Mouse (Mus musculus) heart, embryonic 16.5 days (tissue): ENCODE results near the gene Robo1. TPM values are rescaled to one million over a fixed set of nuclear protein-coding genes. Genes with fewer than 3 reads are reported as not detected.

Experiments used
- ATAC-seq: fragments of 200-750 bp; cut with Nextera tagmentation; replicated peaks from 2 replicates; pipeline ENCODE4 v1.8.0; 2017; ENCODE audit warnings: moderate number of reproducible peaks; ENCODE audit not compliant: insufficient read depth, low FRiP score; ENCODE audit errors: extremely low read depth
- H3K27ac ChIP-seq: fragments of 300-500 bp; sonication (generic); 2 replicates; pipeline ENCODE4 v1.5.1; 2014; ENCODE audit warnings: mild to moderate bottlenecking, low read length, control low read depth, moderate library complexity
- H3K27me3 ChIP-seq: fragments of 300-500 bp; sonication (generic); 2 replicates; pipeline ENCODE4 v1.6.1; 2014; ENCODE audit warnings: low read length, mixed read lengths; ENCODE audit not compliant: control insufficient read depth, insufficient read depth
- H3K36me3 ChIP-seq: fragments of 300-500 bp; sonication (generic); 2 replicates; pipeline ENCODE4 v1.6.1; 2014; ENCODE audit not compliant: control insufficient read depth, insufficient read depth
- H3K4me1 ChIP-seq: fragments of 300-500 bp; sonication (generic); 2 replicates; pipeline ENCODE4 v1.6.1; 2014; ENCODE audit warnings: low read length, mixed read lengths; ENCODE audit not compliant: control insufficient read depth, insufficient read depth
- H3K4me2 ChIP-seq: fragments of 300-500 bp; sonication (generic); 2 replicates; pipeline ENCODE4 v1.6.1; 2014; ENCODE audit warnings: low read depth, mild to moderate bottlenecking, control low read depth, low read length
- H3K4me3 ChIP-seq: fragments of 300-500 bp; sonication (generic); 2 replicates; pipeline ENCODE4 v1.5.1; 2014; ENCODE audit warnings: mild to moderate bottlenecking, control low read depth, low read length
- H3K9ac ChIP-seq: fragments of 300-500 bp; sonication (generic); 2 replicates; pipeline ENCODE4 v1.6.1; 2014; ENCODE audit warnings: low read length, control low read depth
- H3K9me3 ChIP-seq: fragments of 300-500 bp; sonication (generic); replicated peaks from 2 replicates; pipeline ENCODE4 v1.6.1; 2016; ENCODE audit warnings: low read length; ENCODE audit not compliant: control insufficient read depth
- WGBS: fragments of 180-500 bp; shearing (Covaris S2); extraction: QIAGEN DNeasy Blood & Tissue Kit; methylation state at CpG from one replicate; pipeline ENCODE4 v1.1.7; 2014; 5-methylcytosine and 5-hydroxymethylcytosine counted together
- polyA plus RNA-seq: library from polyadenylated mRNA; unstranded; fragments of >200 nt; fragmentation: Nextera tagmentation; extraction: Ambion mirVana; gene quantifications from 2 replicates; pipeline ENCODE4 v1.2.1, GENCODE M21; 2015

Robo1 gene
- polyA plus RNA-seq, 1 experiment from 2014 or later = 8.0 TPM

GRCm38 (mm10) chr16:72614898-72615297 lies 306.8 kb downstream of the Robo1 start:
- Histone ChIP-seq H3K27ac (no peak overlapping the region), H3K4me2 (no peak overlapping the region), H3K9ac (no peak overlapping the region), H3K27me3 (no peaks in the 10 kb centered on the region), H3K9me3 (no peaks in the 10 kb centered on the region), H3K4me1 (no peaks in the 10 kb centered on the region), H3K4me3 (no peak overlapping the region), H3K36me3 (no peaks in the 10 kb centered on the region)
- WGBS = 9% methylated on average over 1 of the region's 1 CpGs
- ATAC-seq = no peak

- no peak overlapping the region for H3K4me2 ChIP-seq
- H3K27ac ChIP-seq = no peak overlapping the region
- no peak overlapping the region for H3K4me3 ChIP-seq
- H3K36me3 ChIP-seq = no peaks in the 10 kb centered on the region
- no peaks in the 10 kb centered on the region for H3K4me1 ChIP-seq
- no peaks in the 10 kb centered on the region for H3K9me3 ChIP-seq
- 66% methylated on average over 2 of the region's 2 CpGs for WGBS
- no peak overlapping the region for H3K9ac ChIP-seq
- no peak for ATAC-seq
- no peaks in the 10 kb centered on the region for H3K27me3 ChIP-seq
Measured at GRCm38 (mm10) chr16:72615360-72615759, 307.3 kb downstream of the Robo1 start.

- no peak overlapping the region for H3K27ac ChIP-seq
- no peak overlapping the region for H3K4me3 ChIP-seq
- H3K4me2 ChIP-seq = no peak overlapping the region
- H3K9me3 ChIP-seq = no peaks in the 10 kb centered on the region
- H3K27me3 ChIP-seq = no peaks in the 10 kb centered on the region
- no peak overlapping the region for H3K9ac ChIP-seq
- no peaks in the 10 kb centered on the region for H3K4me1 ChIP-seq
- no peaks in the 10 kb centered on the region for H3K36me3 ChIP-seq
- WGBS = 85% methylated on average over 4 of the region's 4 CpGs
- ATAC-seq = no peak
Measured at GRCm38 (mm10) chr16:72622371-72622770, 314.3 kb downstream of the Robo1 start.

- Histone ChIP-seq H3K4me1 (no peaks in the 10 kb centered on the region), H3K27me3 (no peaks in the 10 kb centered on the region), H3K9ac (no peak overlapping the region), H3K36me3 (no peaks in the 10 kb centered on the region), H3K9me3 (no peaks in the 10 kb centered on the region), H3K4me3 (no peak overlapping the region), H3K4me2 (no peak overlapping the region), H3K27ac (no peak overlapping the region)
- no peak for ATAC-seq
- WGBS = 73% methylated on average over 10 of the region's 10 CpGs
Measured at GRCm38 (mm10) chr16:72622868-72623267, 314.8 kb downstream of the Robo1 start.

GRCm38 (mm10) chr16:72633846-72634245 lies 325.7 kb downstream of the Robo1 start:
- no peak overlapping the region for H3K27ac ChIP-seq
- WGBS = 69% methylated on average over 7 of the region's 7 CpGs
- no peak for ATAC-seq

GRCm38 (mm10) chr16:72639332-72639940 lies 331.3 kb downstream of the Robo1 start:
- Histone ChIP-seq H3K27ac (no peak overlapping the region), H3K4me2 (no peak overlapping the region), H3K9ac (no peak overlapping the region), H3K27me3 (no peaks in the 10 kb centered on the region), H3K9me3 (no peaks in the 10 kb centered on the region), H3K4me1 (peaks cover 3% of the 10 kb centered on the region; the same call in 1 of the 2 replicates), H3K36me3 (no peaks in the 10 kb centered on the region), H3K4me3 (no peak overlapping the region)
- ATAC-seq = no peak
- 83% methylated on average over 8 of the region's 8 CpGs for WGBS

More at GRCm38 (mm10) chr16:72633846-72634245, 325.7 kb downstream of the Robo1 start:
- no peak overlapping the region for H3K4me2 ChIP-seq
- H3K9me3 ChIP-seq = no peaks in the 10 kb centered on the region
- no peaks in the 10 kb centered on the region for H3K27me3 ChIP-seq
- H3K4me3 ChIP-seq = no peak overlapping the region
- H3K9ac ChIP-seq = no peak overlapping the region
- no peaks in the 10 kb centered on the region for H3K36me3 ChIP-seq
- no peaks in the 10 kb centered on the region for H3K4me1 ChIP-seq

GRCm38 (mm10) chr16:72640932-72641811 lies 333.1 kb downstream of the Robo1 start:
- Histone ChIP-seq H3K9me3 (no peaks in the 10 kb centered on the region), H3K27me3 (no peaks in the 10 kb centered on the region), H3K9ac (no peak overlapping the region), H3K27ac (no peak overlapping the region), H3K36me3 (no peaks in the 10 kb centered on the region), H3K4me3 (no peak overlapping the region), H3K4me1 (peaks cover 3% of the 10 kb centered on the region; the same call in 1 of the 2 replicates), H3K4me2 (no peak overlapping the region)
- WGBS = 46% methylated on average over 9 of the region's 9 CpGs
- no peak; the same call in 1 of the 2 replicates for ATAC-seq

GRCm38 (mm10) chr16:72645890-72646289 lies 337.8 kb downstream of the Robo1 start:
- Histone ChIP-seq H3K9ac (no peak overlapping the region), H3K27me3 (no peaks in the 10 kb centered on the region), H3K27ac (no peak overlapping the region), H3K4me1 (peaks cover 3% of the 10 kb centered on the region; the same call in 1 of the 2 replicates), H3K4me3 (no peak overlapping the region), H3K36me3 (no peaks in the 10 kb centered on the region), H3K4me2 (peak overlapping the region; percentile 21; the same call in 1 of the 2 replicates), H3K9me3 (no peaks in the 10 kb centered on the region)
- ATAC-seq = no peak
- WGBS = 46% methylated on average over 8 of the region's 8 CpGs

GRCm38 (mm10) chr16:72649314-72649713 lies 341.2 kb downstream of the Robo1 start:
- Histone ChIP-seq H3K9ac (no peak overlapping the region), H3K27ac (no peak overlapping the region), H3K36me3 (no peaks in the 10 kb centered on the region), H3K9me3 (no peaks in the 10 kb centered on the region), H3K4me3 (peak overlapping the region; percentile 5; the same call in 1 of the 2 replicates), H3K27me3 (no peaks in the 10 kb centered on the region), H3K4me1 (no peaks in the 10 kb centered on the region), H3K4me2 (peak overlapping the region; percentile 45)
- ATAC-seq = no peak
- WGBS = 38% methylated on average over 4 of the region's 4 CpGs
